Mouse (Mus musculus) adrenal gland, postnatal 36 days (tissue): ENCODE measurements at regions not wholly inside any gene's neighbourhood (a gene's known extent, or its start where the extent isn't known, plus 50 kb on each side); places are given as distances from the start of the nearest gene placed in this dataset.

Experiments
- DNase-seq, 2 experiments: peaks; one replicate each; pipeline ENCODE4 v3.0.0; 2021; ENCODE audit warnings: mixed read lengths in 1 of 2

DNA sequence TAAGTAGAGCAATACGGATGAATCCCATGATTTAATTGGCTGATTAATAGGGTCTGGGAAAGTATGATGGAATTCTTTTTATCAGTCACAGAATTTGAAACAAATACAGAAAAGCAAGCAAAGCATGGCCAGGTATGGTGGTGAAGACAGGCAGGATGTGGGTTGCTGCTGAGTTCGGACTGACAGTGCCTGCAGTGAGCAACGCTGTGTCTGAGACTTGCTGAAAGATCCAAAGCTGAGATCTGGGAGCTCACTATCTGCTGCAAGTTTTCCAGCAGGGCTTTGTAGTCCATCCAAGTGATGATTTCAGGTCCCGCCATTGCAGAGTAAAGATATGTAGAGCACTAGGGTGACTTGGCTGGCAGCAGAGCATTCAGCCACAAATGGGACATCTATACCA, 189.3 kb upstream of the Ahr start:
- DNase-seq = no peak

DNA sequence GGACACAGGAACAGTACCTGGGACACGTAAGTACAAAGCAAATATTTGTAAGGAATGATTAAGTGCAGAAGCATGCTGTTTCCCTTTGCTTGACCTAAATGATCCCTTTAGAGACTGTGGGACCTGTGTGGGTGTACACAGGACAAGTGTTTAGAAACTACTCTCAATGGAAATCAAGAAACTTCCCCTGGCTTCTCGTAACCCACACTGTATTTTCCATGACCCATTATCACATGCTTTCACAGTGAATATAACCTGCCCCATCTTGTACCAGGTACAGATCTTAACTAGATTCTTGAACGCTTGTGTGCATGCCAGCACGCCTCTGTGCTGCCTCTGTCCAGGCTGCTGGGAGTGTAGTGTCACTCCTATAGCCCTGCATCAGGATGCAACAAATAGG, 177.8 kb upstream of the Ahr start:
- DNase-seq = no peak

GRCm38 (mm10) chr12:35711549-35712070, 176.8 kb upstream of the Ahr start:
- DNase-seq = no peak

DNA sequence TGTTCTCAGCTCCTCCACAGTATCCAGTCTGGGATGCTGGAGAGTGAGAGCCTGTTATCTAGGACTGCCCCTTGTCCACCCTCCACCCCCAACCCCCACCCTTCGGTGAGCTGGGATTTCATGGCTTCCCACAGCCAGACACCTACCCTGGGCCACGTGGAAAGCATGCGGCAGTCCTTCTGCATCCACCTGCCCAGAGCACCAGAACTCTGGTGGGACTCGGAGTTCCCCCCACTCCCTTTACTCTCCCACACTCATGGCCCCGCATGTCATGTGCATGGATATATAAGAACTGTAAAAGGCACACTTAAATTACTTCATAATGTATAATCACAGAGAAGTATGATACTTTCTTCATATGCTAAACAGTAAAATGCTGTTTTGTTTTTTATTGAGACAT, 175.5 kb upstream of the Ahr start:
- DNase-seq = no peak

DNA sequence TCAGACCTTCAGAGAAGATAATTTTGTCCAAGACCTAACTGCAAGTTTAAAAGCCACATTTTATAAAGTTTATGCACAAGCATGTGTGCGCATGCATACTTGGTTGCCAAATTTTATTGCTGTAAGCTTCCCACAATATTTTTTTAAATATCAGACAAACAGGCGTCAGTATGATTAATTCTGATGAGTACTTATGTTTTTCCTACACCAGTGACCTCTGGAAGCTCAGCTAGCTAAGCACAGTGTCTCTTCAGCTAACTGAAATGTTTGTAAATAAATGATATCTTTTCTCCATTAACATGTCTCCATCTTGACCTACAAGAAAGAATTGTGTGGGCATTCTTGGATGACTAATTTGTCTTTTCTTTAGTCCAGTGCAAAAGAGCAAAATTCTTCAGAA, 168.6 kb upstream of the Ahr start:
- DNase-seq = no peak

GRCm38 (mm10) chr12:35702674-35703073, 167.8 kb upstream of the Ahr start:
- no peak for DNase-seq

DNA sequence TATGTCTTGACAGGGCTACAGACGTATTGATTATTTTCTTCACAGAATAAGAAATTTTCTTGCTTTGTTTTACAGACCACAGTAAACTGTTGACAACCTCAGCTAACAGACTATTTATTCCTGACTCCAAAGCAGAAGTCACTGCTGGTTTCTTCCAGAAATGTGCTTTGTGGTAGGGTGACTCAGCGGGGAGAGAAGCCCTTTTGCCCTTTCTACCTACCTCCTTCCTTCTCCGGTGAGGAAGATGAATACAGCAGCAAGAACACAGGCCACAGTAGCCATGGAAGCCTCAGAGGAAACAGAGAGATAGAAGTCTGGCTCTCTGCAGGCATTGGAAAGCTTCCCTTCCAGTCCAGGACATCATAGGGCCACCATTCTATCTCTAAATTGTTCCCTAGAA, 159.4 kb upstream of the Ahr start:
- DNase-seq = no peak

DNA sequence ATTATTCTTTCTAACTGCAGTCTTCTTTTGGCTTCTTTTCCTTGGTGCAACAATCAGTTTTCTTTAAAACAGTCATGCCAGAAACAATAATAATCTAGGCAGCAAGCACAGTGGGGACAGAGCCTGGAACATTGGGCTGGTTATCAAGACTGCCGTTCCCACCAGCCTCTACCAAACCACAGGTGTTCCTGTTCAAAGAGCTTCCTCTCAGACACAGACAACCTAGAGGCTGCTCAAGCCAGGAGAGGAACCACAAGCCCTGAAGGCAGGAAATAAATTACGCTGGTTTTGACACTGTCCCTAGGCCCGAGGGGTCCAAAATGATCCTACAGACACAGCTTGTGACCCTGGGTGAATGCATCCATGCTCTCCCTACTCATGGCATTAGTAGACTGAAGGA, 156.1 kb upstream of the Ahr start:
- DNase-seq = no peak

DNA sequence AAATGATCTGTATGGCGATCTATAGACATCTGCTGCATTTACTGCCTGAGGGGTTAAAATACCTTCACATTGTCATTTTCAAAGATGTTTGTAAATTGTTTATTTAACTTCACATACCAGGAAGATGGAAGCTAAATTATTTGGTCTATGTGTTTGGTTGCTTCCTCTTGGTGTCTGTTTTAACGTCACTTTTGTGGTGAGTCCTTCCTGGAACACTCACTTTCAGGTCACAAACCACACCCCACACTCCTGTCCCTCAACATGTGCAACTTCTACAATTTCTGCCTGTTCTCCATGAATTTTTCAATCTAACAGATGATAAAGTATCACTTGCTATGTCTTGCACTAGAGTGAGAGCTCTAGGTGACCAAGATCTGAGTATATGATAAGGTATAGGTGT, 151.4 kb upstream of the Ahr start:
- no peak for DNase-seq

- no peak for DNase-seq
These were observed 150.4 kb upstream of the Ahr start for GRCm38 (mm10) chr12:35685189-35685588.

GRCm38 (mm10) chr12:35681864-35682449, 147.1 kb upstream of the Ahr start:
- no peak for DNase-seq

DNA sequence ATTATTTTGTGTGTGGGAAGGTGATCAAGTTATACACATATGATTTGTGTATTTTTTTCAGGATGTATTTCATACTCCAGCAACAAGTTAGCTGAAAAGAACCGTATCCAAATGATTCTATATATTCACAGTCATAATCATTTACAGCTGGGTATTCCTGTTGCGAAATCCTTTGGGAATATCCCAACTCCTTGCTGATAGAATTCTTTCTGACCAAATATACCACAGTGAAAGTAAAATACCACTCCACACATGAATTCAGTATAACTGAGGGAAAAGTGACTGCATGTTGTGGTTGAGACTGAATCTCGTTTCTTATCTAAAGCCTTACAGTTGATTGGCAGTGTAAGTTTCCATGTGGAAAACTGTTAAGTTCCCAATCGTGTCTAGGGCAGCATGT, 145.1 kb upstream of the Ahr start:
- DNase-seq = no peak

DNA sequence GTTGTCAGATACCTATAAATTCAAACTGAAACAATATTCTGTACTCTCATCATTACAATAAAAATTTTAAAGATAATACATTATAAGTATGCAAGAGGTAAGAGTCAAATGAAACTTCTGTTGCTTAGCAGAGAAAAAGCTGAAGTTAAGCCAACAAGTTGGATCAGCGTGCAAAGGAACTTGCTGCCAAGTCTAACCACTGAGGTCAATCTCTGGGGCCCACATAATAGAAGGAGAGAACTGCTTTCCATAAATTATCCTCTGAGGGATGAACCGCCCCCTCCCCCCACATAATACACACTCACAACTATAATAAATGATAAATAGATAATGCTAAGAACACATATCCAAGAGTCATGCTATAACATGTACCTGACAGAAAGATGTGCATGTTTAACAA, 144.2 kb upstream of the Ahr start:
- DNase-seq = no peak

DNA sequence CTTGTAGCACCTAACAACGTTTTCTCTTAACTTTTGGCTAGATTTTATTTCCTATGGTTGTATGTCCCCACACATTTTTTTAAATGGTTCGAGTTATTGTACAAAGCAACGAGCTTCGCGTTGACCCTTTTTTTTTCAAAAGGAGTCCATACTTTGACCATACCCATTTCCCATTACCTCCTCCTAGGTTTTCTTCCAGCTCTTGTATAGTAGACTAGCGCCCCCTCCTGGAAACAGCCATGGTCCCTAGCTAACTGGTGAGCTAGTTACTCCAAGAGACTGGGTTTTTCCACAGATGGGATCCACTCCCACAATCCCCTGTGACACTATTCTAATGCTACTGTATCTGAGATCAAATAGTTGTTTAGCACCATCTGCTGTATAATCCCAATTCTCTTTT, 139.6 kb upstream of the Ahr start:
- peak; percentile 71 to 75 for DNase-seq

DNA sequence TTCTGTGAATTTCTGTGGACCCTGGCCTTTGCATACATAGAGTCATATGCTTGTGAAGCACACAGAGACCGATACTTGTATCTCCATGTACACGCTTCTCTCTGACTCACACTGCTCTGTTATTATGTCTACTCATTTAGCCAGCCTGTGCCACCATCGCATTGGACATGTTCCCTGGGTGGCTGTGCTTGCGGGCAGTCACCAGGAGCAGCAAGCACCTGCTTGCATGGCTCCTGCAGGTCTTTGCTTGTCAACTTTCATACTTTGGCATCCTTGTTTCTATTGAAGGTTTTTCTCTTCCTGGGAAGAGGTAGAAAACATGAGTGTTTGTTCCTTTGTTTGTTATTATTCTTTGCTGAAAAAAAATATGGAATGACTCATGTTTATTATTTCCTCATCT, 136.1 kb upstream of the Ahr start:
- DNase-seq = no peak

- DNase-seq = no peak
These were observed 133.9 kb upstream of the Ahr start for GRCm38 (mm10) chr12:35668716-35669115.

DNA sequence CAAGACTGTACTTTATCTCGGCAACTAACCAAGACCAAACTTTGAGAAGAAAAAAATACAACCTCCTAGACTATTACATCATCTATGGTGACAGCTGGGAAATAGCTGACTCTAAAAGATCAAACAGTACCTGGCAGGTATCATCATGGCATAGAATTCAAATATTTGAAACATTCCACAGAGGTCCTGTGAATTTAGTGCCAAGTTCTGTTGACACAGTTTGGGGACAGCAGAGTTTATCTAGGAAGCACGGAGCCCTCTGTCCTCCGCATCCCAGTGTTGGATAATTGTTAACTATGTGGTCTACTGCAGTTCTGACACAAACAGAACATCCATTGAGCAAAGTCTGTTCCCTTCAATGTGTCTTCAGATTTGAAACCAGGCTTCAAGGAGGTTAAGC, 132.9 kb upstream of the Ahr start:
- no peak for DNase-seq

GRCm38 (mm10) chr12:35667218-35667617, 132.4 kb upstream of the Ahr start:
- DNase-seq = no peak

DNA sequence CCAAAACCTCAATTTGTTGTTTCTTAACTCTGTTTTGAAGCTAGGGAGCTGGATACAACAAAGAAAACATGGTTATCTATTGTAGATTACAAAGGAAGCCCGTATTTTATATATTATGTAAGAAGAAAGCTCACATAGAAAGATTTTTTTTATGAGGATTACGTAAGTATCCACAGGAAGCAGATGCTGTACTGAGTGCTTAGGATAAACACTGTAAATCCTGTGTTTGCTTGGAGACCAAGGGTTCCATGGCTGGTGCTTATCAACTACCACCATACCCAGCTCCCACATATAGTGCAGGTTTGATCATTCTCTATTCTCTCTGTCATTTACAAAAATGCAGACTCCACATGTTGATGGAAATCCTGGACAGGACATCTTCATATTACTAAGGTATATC, 131.2 kb upstream of the Ahr start:
- no peak for DNase-seq

GRCm38 (mm10) chr12:35663062-35663461, 128.2 kb upstream of the Ahr start:
- peak in 1 of 2 experiments; percentile 3 for DNase-seq

DNA sequence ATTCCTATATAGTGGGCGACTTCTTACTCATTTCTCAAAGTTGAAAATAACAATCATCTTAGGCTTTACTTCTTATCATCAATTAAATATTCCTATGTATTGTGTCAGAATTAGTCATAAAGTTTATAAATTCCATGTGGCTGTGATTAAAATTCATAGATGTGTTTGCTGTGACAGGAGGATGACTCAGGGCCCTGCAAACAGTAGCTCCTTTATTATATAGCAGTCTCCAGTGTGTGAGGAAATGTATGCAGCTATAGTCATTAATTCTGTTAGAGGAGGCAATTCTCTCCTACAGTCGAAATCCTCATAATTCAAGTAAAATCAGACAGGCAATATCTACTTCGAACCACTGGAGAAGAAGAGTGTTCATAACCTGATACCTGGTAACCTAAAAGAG, 121.7 kb upstream of the Ahr start:
- DNase-seq = no peak

GRCm38 (mm10) chr12:35649772-35650171, 114.9 kb upstream of the Ahr start:
- DNase-seq = no peak

- no peak for DNase-seq
These were observed 107.6 kb upstream of the Ahr start for GRCm38 (mm10) chr12:35642473-35642872.

- DNase-seq = no peak
These were observed 106.9 kb upstream of the Ahr start for GRCm38 (mm10) chr12:35641741-35642140.

DNA sequence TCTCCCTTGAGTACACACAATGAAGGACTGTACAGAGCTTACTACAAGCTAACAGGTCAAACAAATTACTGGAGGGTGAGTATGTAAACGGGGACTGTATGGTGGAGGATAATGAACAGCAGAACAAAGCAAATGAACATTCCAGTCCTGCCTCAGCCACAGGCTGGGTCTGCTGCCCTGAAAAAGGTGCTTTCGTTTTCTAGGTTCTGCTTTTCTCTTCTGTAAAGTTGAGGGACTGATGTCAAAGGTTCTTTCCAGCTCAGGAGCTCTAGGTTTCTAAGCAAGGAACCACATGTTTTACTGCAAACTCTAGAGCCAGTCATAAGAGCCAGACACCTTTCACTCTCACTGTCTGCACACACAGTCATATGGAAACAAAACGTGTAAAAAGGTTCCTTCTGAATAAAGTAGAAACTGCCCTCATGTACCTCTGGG, 106.1 kb upstream of the Ahr start:
- DNase-seq = no peak
